8 mouse cellular contexts compared by ENCODE assay signal in the genomic region with DNA sequence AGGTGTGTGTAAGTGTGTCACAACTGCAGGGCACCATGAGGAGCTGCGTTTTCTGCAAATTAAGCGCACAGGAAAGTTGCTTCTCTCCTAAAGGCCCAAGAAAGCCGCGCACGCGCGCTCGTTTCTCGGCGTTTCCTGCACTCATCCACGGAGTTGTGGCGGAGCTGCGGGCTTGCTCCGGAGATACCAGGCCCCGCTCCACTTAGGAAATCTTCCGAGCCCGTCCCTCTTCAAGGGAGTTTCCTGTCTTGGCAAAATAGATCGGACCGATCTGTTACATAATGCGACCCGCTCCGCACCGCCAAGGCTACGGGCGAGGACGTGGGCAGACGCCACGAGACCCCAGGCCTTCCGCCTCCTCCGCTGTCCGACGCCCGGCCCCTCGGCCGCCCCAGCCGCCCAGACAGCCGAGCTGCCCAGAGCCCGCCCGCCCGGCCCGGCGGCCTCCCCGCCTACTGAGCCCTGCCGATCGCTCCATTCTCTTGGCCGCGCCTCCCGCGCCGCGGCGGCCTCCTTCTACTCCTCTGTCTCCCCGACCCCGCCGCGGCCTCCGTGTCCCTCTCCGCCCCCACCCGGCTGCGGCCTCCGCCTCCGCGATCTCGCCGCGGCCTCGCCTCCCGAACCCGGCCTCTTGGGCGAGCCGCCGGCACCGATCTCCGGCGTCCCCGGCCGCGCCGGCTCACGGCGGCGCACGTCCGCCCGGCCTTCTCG. TPM values are rescaled to one million over a fixed set of nuclear protein-coding genes. Genes with fewer than 3 reads are reported as not detected.
DNase-seq lines count a peak whose midpoint lies in the region; ATAC-seq and TF ChIP-seq lines count a peak whose summit lies in the region.

No protein-coding gene starts in this region.

- TF ChIP-seq POLR2A in bone marrow macrophage, adult 2 months (IDR thresholded peaks at IDR 0.05; ENCODE audit: borderline replicate concordance, low read depth, low read length), result no peak

- H3K4me3 ChIP-seq in C2C12 (ENCODE audit: insufficient read depth, poor library complexity, severe bottlenecking), result peak overlapping the region; percentile 82
- peak overlapping the region; percentile 88 for H3K4me3 ChIP-seq in bone marrow macrophage, adult 2 months (ENCODE audit: insufficient read depth, low read length)
- H3K4me3 ChIP-seq in heart, embryonic 12.5 days, result peak overlapping the region; percentile 100
- H3K4me3 ChIP-seq in kidney, embryonic 16.5 days (ENCODE audit: low read length), result peak overlapping the region; percentile 67
- H3K4me3 ChIP-seq in liver, embryonic 13.5 days (replicated peaks), result peak overlapping the region; percentile 95
- peak overlapping the region; percentile 97 for H3K4me3 ChIP-seq in stomach, embryonic 14.5 days (ENCODE audit: low read depth, low read length)

- H3ac ChIP-seq in C2C12 (ENCODE audit: control insufficient read depth, insufficient read length, low read depth), result peak overlapping the region; percentile 89

- peaks cover 57% of the 10 kb centered on the region for H3K79me2 ChIP-seq in C2C12 (ENCODE audit: control insufficient read depth, insufficient read depth)

- H3K27me3 ChIP-seq in C2C12 (ENCODE audit: control insufficient read depth, insufficient read depth, insufficient read length), result no peaks in the 10 kb centered on the region
- no peaks in the 10 kb centered on the region for H3K27me3 ChIP-seq in heart, embryonic 12.5 days (replicated peaks)
- no peaks in the 10 kb centered on the region for H3K27me3 ChIP-seq in kidney, embryonic 16.5 days (ENCODE audit: insufficient read depth, low read length)
- H3K27me3 ChIP-seq in liver, embryonic 13.5 days, result no peaks in the 10 kb centered on the region
- H3K27me3 ChIP-seq in stomach, embryonic 14.5 days (ENCODE audit: control insufficient read depth, insufficient read depth, low read length), result no peaks in the 10 kb centered on the region

- H3K9ac ChIP-seq in heart, embryonic 12.5 days, result peak overlapping the region; percentile 100
- peak overlapping the region; percentile 98 for H3K9ac ChIP-seq in kidney, embryonic 16.5 days (replicated peaks; ENCODE audit: low read length)
- peak overlapping the region; percentile 98 for H3K9ac ChIP-seq in liver, embryonic 13.5 days
- peak overlapping the region; percentile 98 for H3K9ac ChIP-seq in stomach, embryonic 14.5 days (replicated peaks; ENCODE audit: low read depth, low read length)

- H3K4me1 ChIP-seq in bone marrow macrophage, adult 2 months (ENCODE audit: control insufficient read depth, insufficient read depth, low read length), result peaks cover 18% of the 10 kb centered on the region
- peaks cover 35% of the 10 kb centered on the region for H3K4me1 ChIP-seq in heart, embryonic 12.5 days (replicated peaks)
- H3K4me1 ChIP-seq in kidney, embryonic 16.5 days (ENCODE audit: insufficient read depth, low read length), result peaks cover 17% of the 10 kb centered on the region
- peaks cover 48% of the 10 kb centered on the region for H3K4me1 ChIP-seq in liver, embryonic 13.5 days (replicated peaks)
- peaks cover 20% of the 10 kb centered on the region for H3K4me1 ChIP-seq in stomach, embryonic 14.5 days (ENCODE audit: control insufficient read depth, insufficient read depth, low read length)

- no peak for TF ChIP-seq CTCF in C2C12 (IDR thresholded peaks at IDR 0.05; ENCODE audit: control insufficient read depth, insufficient read depth, insufficient read length)
- no peak for TF ChIP-seq CTCF in bone marrow macrophage, adult 2 months (IDR thresholded peaks at IDR 0.05; ENCODE audit: low read depth, low read length)

- DNase-seq in liver, embryonic 13.5 days, result peak; percentile 50
- DNase-seq in naive thymus-derived CD4-positive, alpha-beta T cell, adult 2 months (ENCODE audit: low read depth), result peak; percentile 84

- no peaks in the 10 kb centered on the region for H3K9me3 ChIP-seq in heart, embryonic 12.5 days (replicated peaks)
- H3K9me3 ChIP-seq in kidney, embryonic 16.5 days (ENCODE audit: low read length), result no peaks in the 10 kb centered on the region
- H3K9me3 ChIP-seq in liver, embryonic 13.5 days (replicated peaks), result no peaks in the 10 kb centered on the region
- H3K9me3 ChIP-seq in stomach, embryonic 14.5 days (ENCODE audit: control insufficient read depth, low read depth, low read length), result no peaks in the 10 kb centered on the region

- under 1% methylated on average over 80 of the region's 86 CpGs for WGBS in heart, embryonic 12.5 days
- under 1% methylated on average over 51 of the region's 86 CpGs for WGBS in kidney, embryonic 16.5 days
- under 1% methylated on average over 73 of the region's 86 CpGs for WGBS in liver, embryonic 13.5 days (ENCODE audit: insufficient replicate concordance)
- WGBS in stomach, embryonic 14.5 days, result under 1% methylated on average over 69 of the region's 86 CpGs

- H3K36me3 ChIP-seq in C2C12 (ENCODE audit: control insufficient read depth, insufficient read depth), result peaks cover 25% of the 10 kb centered on the region
- peaks cover 25% of the 10 kb centered on the region for H3K36me3 ChIP-seq in heart, embryonic 12.5 days
- H3K36me3 ChIP-seq in kidney, embryonic 16.5 days (ENCODE audit: insufficient read depth, low read length), result peaks cover 21% of the 10 kb centered on the region
- peaks cover 28% of the 10 kb centered on the region for H3K36me3 ChIP-seq in liver, embryonic 13.5 days
- H3K36me3 ChIP-seq in stomach, embryonic 14.5 days (ENCODE audit: control insufficient read depth, insufficient read depth, low read length), result peaks cover 29% of the 10 kb centered on the region

- H3K79me3 ChIP-seq in C2C12 (ENCODE audit: low read depth), result peaks cover 48% of the 10 kb centered on the region

- peak; percentile 55 for ATAC-seq in erythroblast, adult 5-6 weeks (replicated peaks; ENCODE audit: low FRiP score, poor library complexity, severe bottlenecking)
- peak; percentile 64 for ATAC-seq in heart, embryonic 12.5 days (ENCODE audit: insufficient number of reproducible peaks, low FRiP score)
- ATAC-seq in kidney, embryonic 16.5 days (ENCODE audit: low FRiP score, low TSS enrichment), result peak; percentile 72
- ATAC-seq in liver, embryonic 13.5 days (ENCODE audit: low read depth), result peak; percentile 76
- ATAC-seq in stomach, embryonic 14.5 days (ENCODE audit: insufficient number of reproducible peaks, insufficient read depth, low FRiP score, low read depth), result peak; percentile 62

- H3K27ac ChIP-seq in bone marrow macrophage, adult 2 months (ENCODE audit: insufficient read depth, low read depth, low read length), result peak overlapping the region; percentile 70
- peak overlapping the region; percentile 89 for H3K27ac ChIP-seq in heart, embryonic 12.5 days (ENCODE audit: poor library complexity, severe bottlenecking)
- H3K27ac ChIP-seq in kidney, embryonic 16.5 days (ENCODE audit: low read length), result peak overlapping the region; percentile 84
- H3K27ac ChIP-seq in liver, embryonic 13.5 days, result peak overlapping the region; percentile 87
- peak overlapping the region; percentile 87 for H3K27ac ChIP-seq in stomach, embryonic 14.5 days (ENCODE audit: low read length)

- peak overlapping the region; percentile 94 for H3K4me2 ChIP-seq in heart, embryonic 12.5 days
- peak overlapping the region; percentile 65 for H3K4me2 ChIP-seq in kidney, embryonic 16.5 days (replicated peaks; ENCODE audit: low read depth, low read length)
- H3K4me2 ChIP-seq in liver, embryonic 13.5 days, result peak overlapping the region; percentile 83
- H3K4me2 ChIP-seq in stomach, embryonic 14.5 days (replicated peaks; ENCODE audit: low read depth, low read length), result peak overlapping the region; percentile 84

TF ChIP-seq in C2C12, 6 proteins besides CTCF, POLR2A, EP300 and RAD21:
- TF ChIP-seq MYOG (IDR thresholded peaks at IDR 0.05; ENCODE audit: control insufficient read depth, extremely low read depth, insufficient read length), result no peak
- TF ChIP-seq MAX (IDR thresholded peaks at IDR 0.05), result no peak
- TF ChIP-seq USF1 (IDR thresholded peaks at IDR 0.05; ENCODE audit: low read depth), result no peak
- no peak for TF ChIP-seq FOSL1 (IDR thresholded peaks at IDR 0.05; ENCODE audit: insufficient read depth, low read length, poor library complexity, severe bottlenecking)
- no peak for TF ChIP-seq CEBPB (IDR thresholded peaks at IDR 0.05; ENCODE audit: low read depth)
- TF ChIP-seq MYOD1 (IDR thresholded peaks at IDR 0.05; ENCODE audit: control insufficient read depth, insufficient read length, low read depth), result no peak

RNA-seq across cellular contexts. Expression of a gene that starts 0.8 kb away (rescaled TPM):
- 23.8 TPM for polyA plus RNA-seq in C2C12 (2012; fragmentation: generic; extraction: Trizol)
- 42.1 and 44.9 TPM in 2 replicates for polyA plus RNA-seq in bone marrow macrophage, adult 2 months (2012; ENCODE audit: insufficient read depth, insufficient read length, missing spikeins)
- total RNA-seq in erythroblast, adult 5-6 weeks (2015; ENCODE audit: low replicate concordance), result 11.1 and 13.0 TPM in 2 replicates
- total RNA-seq in erythroblast, adult 5-6 weeks (2017; ENCODE audit: low replicate concordance), result 38.5 and 39.0 TPM in 2 replicates
- 12.9 and 15.1 TPM in 2 replicates for polyA plus RNA-seq in heart, embryonic 12.5 days (2016; fragmentation: Nextera tagmentation; extraction: Ambion mirVana)
- 19.1 and 21.1 TPM in 2 replicates for polyA plus RNA-seq in kidney, embryonic 16.5 days (2015; fragmentation: Nextera tagmentation; extraction: Ambion mirVana)
- 5.5 and 6.0 TPM in 2 replicates for polyA plus RNA-seq in liver, embryonic 13.5 days (2015; fragmentation: Nextera tagmentation; extraction: Ambion mirVana)
- polyA plus RNA-seq in stomach, embryonic 14.5 days (2014; fragmentation: Nextera tagmentation; extraction: Ambion mirVana), result 29.7 and 30.2 TPM in 2 replicates

RNA-seq across cellular contexts. Expression of a gene that starts 18.3 kb away (rescaled TPM):
- polyA plus RNA-seq in C2C12 (2012; fragmentation: generic; extraction: Trizol), result 9.6 TPM
- polyA plus RNA-seq in bone marrow macrophage, adult 2 months (2012; ENCODE audit: insufficient read depth, insufficient read length, missing spikeins), result 18.1 and 20.5 TPM in 2 replicates
- total RNA-seq in erythroblast, adult 5-6 weeks (2015; ENCODE audit: low replicate concordance), result 14.8 and 30.1 TPM in 2 replicates
- total RNA-seq in erythroblast, adult 5-6 weeks (2017; ENCODE audit: low replicate concordance), result 26.3 and 29.1 TPM in 2 replicates
- 18.9 and 20.5 TPM in 2 replicates for polyA plus RNA-seq in heart, embryonic 12.5 days (2016; fragmentation: Nextera tagmentation; extraction: Ambion mirVana)
- 22.0 and 23.1 TPM in 2 replicates for polyA plus RNA-seq in kidney, embryonic 16.5 days (2015; fragmentation: Nextera tagmentation; extraction: Ambion mirVana)
- 10.5 and 13.3 TPM in 2 replicates for polyA plus RNA-seq in liver, embryonic 13.5 days (2015; fragmentation: Nextera tagmentation; extraction: Ambion mirVana)
- polyA plus RNA-seq in stomach, embryonic 14.5 days (2014; fragmentation: Nextera tagmentation; extraction: Ambion mirVana), result 18.5 and 18.8 TPM in 2 replicates

Comparison
In these comparisons a context has a peak if more than half of its experiments do, and no peak if none do; other contexts are left out.
1. Peak in every context shown above with its lines: DNase-seq, ATAC-seq, H3K4me3 ChIP-seq and H3K27ac ChIP-seq.